Mouse (Mus musculus) urinary bladder, adult 18-20 months (tissue): ENCODE data around the gene Abl2.

Experiments used
- DNase-seq, 2 experiments: peaks; one replicate each; pipeline ENCODE4 v3.0.0; 2022; ENCODE audit warnings: low spot score in 2 of 2, mixed read lengths in 2 of 2

Abl2 gene

GRCm38 (mm10) chr1:156584175-156584574 is 25.6 kb downstream of the Abl2 start:
- DNase-seq = no peak

GRCm38 (mm10) chr1:156585512-156585911 is 26.9 kb downstream of the Abl2 start:
- DNase-seq = no peak

GRCm38 (mm10) chr1:156589811-156590305 is 31.3 kb downstream of the Abl2 start:
- DNase-seq = no peak

- DNase-seq = peak in 1 of 2 experiments; percentile 3
Measured at GRCm38 (mm10) chr1:156590357-156590756, 31.8 kb downstream of the Abl2 start.

GRCm38 (mm10) chr1:156593267-156593666 is 34.7 kb downstream of the Abl2 start:
- no peak for DNase-seq

- DNase-seq = no peak
Measured at GRCm38 (mm10) chr1:156597089-156597488, 38.5 kb downstream of the Abl2 start.

- DNase-seq = no peak
Measured at GRCm38 (mm10) chr1:156602545-156602944, 44.0 kb downstream of the Abl2 start.

- no peak for DNase-seq
Measured at GRCm38 (mm10) chr1:156605094-156605866, 46.7 kb downstream of the Abl2 start.

- no peak for DNase-seq
Measured at GRCm38 (mm10) chr1:156605940-156606339, 47.4 kb downstream of the Abl2 start.

- no peak for DNase-seq
Measured at GRCm38 (mm10) chr1:156608496-156608895, 49.9 kb downstream of the Abl2 start.

- no peak for DNase-seq
Measured at GRCm38 (mm10) chr1:156610257-156610656, 51.7 kb downstream of the Abl2 start.

GRCm38 (mm10) chr1:156613855-156614530 is 55.4 kb downstream of the Abl2 start:
- no peak for DNase-seq

- no peak for DNase-seq
Measured at GRCm38 (mm10) chr1:156614710-156615109, 56.1 kb downstream of the Abl2 start.

GRCm38 (mm10) chr1:156615381-156616133 is 57.0 kb downstream of the Abl2 start:
- peak; percentile 64 to 76 for DNase-seq

GRCm38 (mm10) chr1:156616989-156617598 is 58.5 kb downstream of the Abl2 start:
- peak; percentile 19 to 25 for DNase-seq

- DNase-seq = no peak
Measured at GRCm38 (mm10) chr1:156617811-156618210, 59.2 kb downstream of the Abl2 start.

GRCm38 (mm10) chr1:156620292-156620909 is 61.8 kb downstream of the Abl2 start:
- DNase-seq = no peak

GRCm38 (mm10) chr1:156620951-156621350 is 62.4 kb downstream of the Abl2 start:
- DNase-seq = no peak

GRCm38 (mm10) chr1:156624231-156624630 is 65.6 kb downstream of the Abl2 start:
- DNase-seq = no peak

GRCm38 (mm10) chr1:156626729-156627128 is 68.1 kb downstream of the Abl2 start:
- no peak for DNase-seq

GRCm38 (mm10) chr1:156629984-156630383 is 71.4 kb downstream of the Abl2 start:
- DNase-seq = no peak
